Mouse (Mus musculus): ENCODE measurements at regions not wholly inside any gene's neighbourhood (a gene's known extent, or its start where the extent isn't known, plus 50 kb on each side); places are given as distances from the start of the nearest gene placed in this dataset.

- DNase-seq (ENCODE audit: low spot score in 2 of 2): no peak
Observed at GRCm38 (mm10) chr10:6053207-6053606, 131.0 kb upstream of the Rgs17 start.

GRCm38 (mm10) chr10:6043358-6043757 is 121.2 kb upstream of the Rgs17 start:
- no peak for DNase-seq (ENCODE audit: low spot score in 2 of 2)

GRCm38 (mm10) chr10:6039771-6040170 is 117.6 kb upstream of the Rgs17 start:
- no peak for DNase-seq (ENCODE audit: low spot score in 2 of 2)

- DNase-seq (ENCODE audit: low spot score in 2 of 2): peak; percentile 4 to 22
Observed at GRCm38 (mm10) chr10:6035792-6036487, 113.7 kb upstream of the Rgs17 start.

- DNase-seq (ENCODE audit: low spot score in 2 of 2): no peak
Observed at GRCm38 (mm10) chr10:6032469-6032868, 110.3 kb upstream of the Rgs17 start.

GRCm38 (mm10) chr10:6027551-6027950 is 105.4 kb upstream of the Rgs17 start:
- no peak for DNase-seq (ENCODE audit: low spot score in 2 of 2)

- DNase-seq (ENCODE audit: low spot score in 2 of 2): no peak
Observed at GRCm38 (mm10) chr10:6026317-6026716, 104.1 kb upstream of the Rgs17 start.

- no peak for DNase-seq (ENCODE audit: low spot score in 2 of 2)
Observed at GRCm38 (mm10) chr10:6022609-6023283, 100.5 kb upstream of the Rgs17 start.

GRCm38 (mm10) chr10:6020944-6021684 is 98.9 kb upstream of the Rgs17 start:
- no peak for DNase-seq (ENCODE audit: low spot score in 2 of 2)

- no peak for DNase-seq (ENCODE audit: low spot score in 2 of 2)
Observed at GRCm38 (mm10) chr10:6013743-6014142, 91.5 kb upstream of the Rgs17 start.

- DNase-seq (ENCODE audit: low spot score in 2 of 2): no peak
Observed at GRCm38 (mm10) chr10:6011541-6011940, 89.3 kb upstream of the Rgs17 start.

GRCm38 (mm10) chr10:6011029-6011428 is 88.8 kb upstream of the Rgs17 start:
- DNase-seq (ENCODE audit: low spot score in 2 of 2): no peak

- no peak for DNase-seq (ENCODE audit: low spot score in 2 of 2)
Observed at GRCm38 (mm10) chr10:6007238-6007972, 85.2 kb upstream of the Rgs17 start.

GRCm38 (mm10) chr10:5981433-5981832 is 59.2 kb upstream of the Rgs17 start:
- DNase-seq (ENCODE audit: low spot score in 2 of 2): no peak

GRCm38 (mm10) chr10:5978534-5978933 is 56.3 kb upstream of the Rgs17 start:
- DNase-seq (ENCODE audit: low spot score in 2 of 2): no peak
